Mouse (Mus musculus) small intestine, adult 2 months (tissue): ENCODE measurements at regions not wholly inside any gene's neighbourhood (a gene's known extent, or its start where the extent isn't known, plus 50 kb on each side); places are given as distances from the start of the nearest gene placed in this dataset.

Source experiments
- CTCF ChIP-seq: fragments of 200-500 bp; IDR thresholded peaks from 2 replicates; pipeline ENCODE4 v1.5.1; 2012; ENCODE audit warnings: low read depth, mild to moderate bottlenecking, control low read depth, inconsistent platforms, low read length, moderate library complexity, mixed read lengths; ENCODE audit not compliant: insufficient replicate concordance, insufficient read length; ENCODE audit errors: extremely low read depth
- POLR2A ChIP-seq: fragments of 200-500 bp; IDR thresholded peaks from 2 replicates; pipeline ENCODE4 v1.6.1; 2012; ENCODE audit warnings: low read depth, mild to moderate bottlenecking, control low read depth, inconsistent platforms, low read length, moderate library complexity

- TF ChIP-seq CTCF: no peak
- TF ChIP-seq POLR2A: no peak
These were observed 108.1 kb upstream of the Pik3r1 start for GRCm38 (mm10) chr13:101876069-101876468.
